Mouse (Mus musculus) embryonic facial prominence, embryonic 13.5 days (tissue): ENCODE measurements around the gene Magi2. TPM values are rescaled to one million over a fixed set of nuclear protein-coding genes. Genes with fewer than 3 reads are reported as not detected.

Experiments
- ATAC-seq: fragments of 200-750 bp; cut with Nextera tagmentation; 2 replicates; pipeline ENCODE4 v1.8.0; 2017; ENCODE audit warnings: low read depth; ENCODE audit not compliant: insufficient number of reproducible peaks, insufficient read depth, low FRiP score, low TSS enrichment
- H3K27ac ChIP-seq: fragments of 300-500 bp; sonication (generic); 2 replicates; pipeline ENCODE4 v1.5.1; 2015; ENCODE audit warnings: moderate library complexity, mild to moderate bottlenecking, inconsistent platforms
- H3K27me3 ChIP-seq: fragments of 300-500 bp; sonication (generic); 2 replicates; pipeline ENCODE4 v1.6.1; 2015; ENCODE audit warnings: mild to moderate bottlenecking, inconsistent platforms
- H3K36me3 ChIP-seq: fragments of 300-500 bp; sonication (generic); 2 replicates; pipeline ENCODE4 v1.6.1; 2015; ENCODE audit warnings: mild to moderate bottlenecking, inconsistent platforms
- H3K4me1 ChIP-seq: fragments of 300-500 bp; sonication (generic); 2 replicates; pipeline ENCODE4 v1.6.1; 2015; ENCODE audit warnings: inconsistent platforms
- H3K4me2 ChIP-seq: fragments of 300-500 bp; sonication (generic); 2 replicates; pipeline ENCODE4 v1.6.1; 2015; ENCODE audit warnings: moderate library complexity, mild to moderate bottlenecking, inconsistent platforms
- H3K4me3 ChIP-seq: fragments of 300-500 bp; sonication (generic); 2 replicates; pipeline ENCODE4 v1.5.1; 2015; ENCODE audit warnings: mild to moderate bottlenecking, inconsistent platforms
- H3K9ac ChIP-seq: fragments of 300-500 bp; sonication (generic); 2 replicates; pipeline ENCODE4 v1.6.1; 2015; ENCODE audit warnings: mild to moderate bottlenecking, inconsistent platforms
- H3K9me3 ChIP-seq: fragments of 300-500 bp; sonication (generic); 2 replicates; pipeline ENCODE4 v1.6.1; 2016; ENCODE audit warnings: inconsistent platforms
- WGBS: fragments of 180-500 bp; shearing (Covaris S2); methylation state at CpG from one replicate; pipeline ENCODE4 v1.1.7; 2015; ENCODE audit warnings: mixed read lengths; 5-methylcytosine and 5-hydroxymethylcytosine counted together
- polyA plus RNA-seq: library from polyadenylated mRNA; unstranded; fragments of >200 nt; fragmentation: Nextera tagmentation; extraction: Ambion mirVana; gene quantifications from 2 replicates; pipeline ENCODE4 v1.2.1, GENCODE M21; 2015

The Magi2 gene
- 9.7 and 10.8 TPM in 2 replicates for polyA plus RNA-seq

- H3K27me3 ChIP-seq, result peaks cover 12% of the 10 kb centered on the region
- peaks cover 22% of the 10 kb centered on the region for H3K4me1 ChIP-seq
- no peaks in the 10 kb centered on the region for H3K9me3 ChIP-seq
- peak; percentile 44 for ATAC-seq
- H3K4me3 ChIP-seq, result peak within 1 kb of the TSS; percentile 74
- peak within 1 kb of the TSS; percentile 97 for H3K4me2 ChIP-seq
- peak within 1 kb of the TSS; percentile 91 for H3K27ac ChIP-seq
- WGBS, result 1% methylated on average over 24 of the region's 26 CpGs
- H3K36me3 ChIP-seq, result no peaks in the 10 kb centered on the region
- H3K9ac ChIP-seq, result peak within 1 kb of the TSS; percentile 85
These were observed at the start of gene Magi2 for GRCm38 (mm10) chr5:19226866-19227243. Gene Magi2 (plus strand): TSS chr5:19227036.

GRCm38 (mm10) chr5:19178594-19178993, 48.2 kb upstream of the Magi2 start:
- Histone ChIP-seq H3K4me3 (no peak overlapping the region), H3K9me3 (no peaks in the 10 kb centered on the region), H3K4me2 (no peak overlapping the region), H3K4me1 (no peaks in the 10 kb centered on the region), H3K9ac (no peak overlapping the region), H3K27ac (no peak overlapping the region), H3K27me3 (no peaks in the 10 kb centered on the region), H3K36me3 (no peaks in the 10 kb centered on the region)
- WGBS, result 51% methylated on average over 6 of the region's 6 CpGs
- no peak for ATAC-seq

DNA sequence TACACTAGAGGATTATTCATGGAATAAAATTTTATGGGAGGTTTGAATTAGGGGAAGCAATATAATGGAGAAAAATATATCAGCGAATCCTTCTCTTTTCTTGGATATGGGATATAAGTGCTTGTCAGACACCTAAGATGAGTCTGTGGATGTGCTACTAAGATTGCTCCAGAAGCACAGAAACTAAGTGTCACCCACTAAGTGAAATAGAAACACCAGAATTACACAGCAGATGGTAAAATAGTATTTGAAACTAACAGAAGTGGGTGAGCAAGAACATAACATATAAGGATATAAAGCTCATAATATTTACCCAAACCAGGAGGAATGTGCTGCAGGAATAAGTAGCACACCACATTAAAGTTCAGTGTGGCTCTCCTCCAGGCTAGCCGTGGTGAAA, 40.7 kb upstream of the Magi2 start:
- H3K27me3 ChIP-seq, result no peaks in the 10 kb centered on the region
- H3K4me2 ChIP-seq, result no peak overlapping the region
- H3K4me3 ChIP-seq, result no peak overlapping the region
- ATAC-seq, result no peak
- H3K4me1 ChIP-seq, result no peaks in the 10 kb centered on the region
- H3K9me3 ChIP-seq, result no peaks in the 10 kb centered on the region
- H3K27ac ChIP-seq, result no peak overlapping the region
- no peaks in the 10 kb centered on the region for H3K36me3 ChIP-seq
- 89% methylated on average over 2 of the region's 2 CpGs for WGBS
- H3K9ac ChIP-seq, result no peak overlapping the region

GRCm38 (mm10) chr5:19211665-19212064, 15.2 kb upstream of the Magi2 start:
- H3K27ac ChIP-seq, result no peak overlapping the region
- no peak overlapping the region for H3K9ac ChIP-seq
- H3K36me3 ChIP-seq, result no peaks in the 10 kb centered on the region
- no peak for ATAC-seq
- H3K4me2 ChIP-seq, result no peak overlapping the region
- no peaks in the 10 kb centered on the region for H3K4me1 ChIP-seq
- H3K9me3 ChIP-seq, result no peaks in the 10 kb centered on the region
- H3K27me3 ChIP-seq, result no peaks in the 10 kb centered on the region
- 77% methylated on average over 3 of the region's 3 CpGs for WGBS
- H3K4me3 ChIP-seq, result no peak overlapping the region

DNA sequence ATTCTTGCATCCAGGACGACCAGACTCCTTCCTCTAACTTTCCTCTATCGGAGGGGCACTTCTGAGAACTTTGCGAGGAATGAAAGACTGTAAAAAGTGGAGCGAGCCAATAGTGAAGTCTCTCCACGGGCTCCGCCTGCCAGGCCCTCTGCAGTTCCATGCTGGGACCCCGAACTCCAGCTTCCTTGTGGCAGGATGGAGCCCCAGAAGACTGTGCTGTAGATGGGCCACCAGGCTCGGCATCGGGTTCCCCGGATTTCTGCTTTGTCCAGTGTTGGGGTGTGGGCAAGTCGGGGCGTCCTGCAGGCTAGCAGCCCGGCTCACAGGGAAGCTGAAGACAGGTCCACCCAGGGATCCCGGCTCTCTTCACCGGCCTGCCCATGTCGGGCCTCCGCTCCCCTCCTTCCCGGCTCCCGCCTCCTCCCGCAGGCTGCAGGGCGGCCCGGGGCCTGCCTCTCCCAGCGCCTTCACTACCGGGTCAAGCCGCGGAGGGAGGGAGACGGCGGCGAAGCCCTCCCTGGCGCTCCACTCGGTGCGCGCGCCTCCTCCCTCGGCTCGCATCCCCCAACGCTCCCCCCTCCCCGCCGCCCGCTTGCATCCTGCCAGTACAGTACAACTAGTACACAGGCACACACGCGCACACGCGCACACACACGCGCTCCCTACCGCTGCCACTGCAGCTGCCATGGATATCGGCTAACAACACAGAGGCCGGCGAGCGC, 531 bp upstream of the Magi2 start:
- Histone ChIP-seq H3K36me3 (no peaks in the 10 kb centered on the region), H3K9ac (peak overlapping the region; percentile 85), H3K4me3 (peak overlapping the region; percentile 74), H3K4me2 (peak overlapping the region; percentile 97), H3K4me1 (peaks cover 22% of the 10 kb centered on the region), H3K27me3 (peaks cover 12% of the 10 kb centered on the region), H3K27ac (peak overlapping the region; percentile 91), H3K9me3 (no peaks in the 10 kb centered on the region)
- WGBS, result under 1% methylated on average over 41 of the region's 51 CpGs
- peak; percentile 96 for ATAC-seq

DNA sequence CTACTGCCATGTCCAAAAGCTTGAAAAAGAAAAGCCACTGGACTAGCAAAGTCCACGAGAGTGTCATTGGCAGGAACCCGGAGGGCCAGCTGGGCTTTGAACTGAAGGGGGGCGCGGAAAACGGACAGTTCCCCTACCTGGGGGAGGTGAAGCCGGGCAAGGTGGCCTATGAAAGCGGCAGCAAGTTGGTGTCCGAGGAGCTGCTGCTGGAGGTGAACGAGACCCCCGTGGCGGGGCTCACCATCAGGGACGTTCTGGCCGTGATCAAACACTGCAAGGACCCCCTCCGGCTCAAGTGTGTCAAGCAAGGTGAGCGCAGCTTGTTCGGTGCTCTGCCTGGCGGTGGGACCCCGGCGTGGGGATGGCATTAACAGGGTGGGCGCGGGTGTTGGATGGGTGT, 445 bp downstream of the Magi2 start:
- H3K4me3 ChIP-seq, result peak overlapping the region; percentile 74
- H3K36me3 ChIP-seq, result no peaks in the 10 kb centered on the region
- H3K9me3 ChIP-seq, result no peaks in the 10 kb centered on the region
- 0% methylated on average over 21 of the region's 21 CpGs for WGBS
- H3K4me1 ChIP-seq, result peaks cover 22% of the 10 kb centered on the region
- H3K27ac ChIP-seq, result peak overlapping the region; percentile 91; the same call in 1 of the 2 replicates
- H3K27me3 ChIP-seq, result peaks cover 12% of the 10 kb centered on the region
- peak overlapping the region; percentile 97 for H3K4me2 ChIP-seq
- H3K9ac ChIP-seq, result peak overlapping the region; percentile 85
- no peak; the same call in 1 of the 2 replicates for ATAC-seq

- peak overlapping the region; percentile 97 for H3K4me2 ChIP-seq
- peaks cover 22% of the 10 kb centered on the region for H3K4me1 ChIP-seq
- peak overlapping the region; percentile 74 for H3K4me3 ChIP-seq
- peaks cover 12% of the 10 kb centered on the region for H3K27me3 ChIP-seq
- no peaks in the 10 kb centered on the region for H3K36me3 ChIP-seq
- no peaks in the 10 kb centered on the region for H3K9me3 ChIP-seq
- no peak overlapping the region for H3K27ac ChIP-seq
- WGBS, result under 1% methylated on average over 14 of the region's 14 CpGs
- ATAC-seq, result no peak
- H3K9ac ChIP-seq, result peak overlapping the region; percentile 85
These were observed 1.0 kb downstream of the Magi2 start for GRCm38 (mm10) chr5:19227791-19228331.

- Histone ChIP-seq H3K9me3 (no peaks in the 10 kb centered on the region), H3K4me2 (no peak overlapping the region), H3K4me1 (no peaks in the 10 kb centered on the region), H3K9ac (no peak overlapping the region), H3K27me3 (no peaks in the 10 kb centered on the region), H3K4me3 (no peak overlapping the region), H3K27ac (no peak overlapping the region), H3K36me3 (no peaks in the 10 kb centered on the region)
- ATAC-seq, result no peak
These were observed 15.0 kb downstream of the Magi2 start for GRCm38 (mm10) chr5:19241797-19242196.

DNA sequence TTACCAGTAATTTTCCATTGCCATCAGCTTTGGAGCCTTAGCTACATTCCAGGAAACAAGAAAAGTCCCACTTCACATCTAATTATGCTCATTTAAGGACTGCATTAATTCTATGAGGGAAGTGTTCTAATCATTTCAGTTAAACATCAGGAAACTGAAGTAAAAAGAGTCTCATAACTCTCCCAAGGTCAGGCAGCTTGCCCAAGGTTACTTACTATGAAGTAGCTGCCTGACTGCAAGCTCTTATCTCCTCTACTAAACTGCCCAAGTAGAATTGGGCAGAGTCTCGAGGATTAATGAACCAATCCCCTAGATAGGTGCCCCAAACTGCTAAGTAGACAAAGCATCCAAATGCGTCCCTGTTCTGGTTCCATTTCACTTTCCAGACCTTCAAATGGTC, 19.6 kb downstream of the Magi2 start:
- Histone ChIP-seq H3K9me3 (no peaks in the 10 kb centered on the region), H3K4me2 (no peak overlapping the region), H3K4me1 (0 out of 2 replicates have a peak, but pooled peaks cover 5% of the 10 kb centered on the region), H3K27ac (no peak overlapping the region), H3K4me3 (no peak overlapping the region), H3K9ac (no peak overlapping the region), H3K36me3 (no peaks in the 10 kb centered on the region), H3K27me3 (no peaks in the 10 kb centered on the region)
- no peak for ATAC-seq
- 42% methylated on average over 2 of the region's 2 CpGs for WGBS

DNA sequence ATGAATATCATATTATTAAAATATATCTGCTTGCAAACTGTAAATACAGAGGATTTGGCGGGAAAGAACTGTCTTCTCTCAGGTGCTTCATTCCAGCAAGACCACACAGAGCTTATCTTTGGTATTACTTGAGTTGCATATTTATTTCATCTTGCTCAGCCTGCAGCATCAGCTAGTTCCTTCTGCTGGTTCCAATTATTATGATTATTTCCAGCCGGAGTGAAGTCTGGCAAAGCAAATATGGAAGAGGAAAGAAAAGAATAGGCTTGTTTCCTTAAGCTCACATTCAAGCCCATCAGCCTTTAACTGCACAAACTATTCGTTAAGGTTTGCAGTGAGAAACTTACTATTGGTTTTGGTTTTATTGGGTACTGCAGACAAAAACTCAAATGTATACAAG, 20.4 kb downstream of the Magi2 start:
- Histone ChIP-seq H3K27me3 (no peaks in the 10 kb centered on the region), H3K9me3 (no peaks in the 10 kb centered on the region), H3K4me3 (no peak overlapping the region), H3K9ac (no peak overlapping the region), H3K4me1 (0 out of 2 replicates have a peak, but pooled peaks cover 5% of the 10 kb centered on the region), H3K36me3 (no peaks in the 10 kb centered on the region), H3K27ac (no peak overlapping the region), H3K4me2 (no peak overlapping the region)
- no peak for ATAC-seq
- WGBS, result 19% methylated on average over 3 of the region's 3 CpGs

DNA sequence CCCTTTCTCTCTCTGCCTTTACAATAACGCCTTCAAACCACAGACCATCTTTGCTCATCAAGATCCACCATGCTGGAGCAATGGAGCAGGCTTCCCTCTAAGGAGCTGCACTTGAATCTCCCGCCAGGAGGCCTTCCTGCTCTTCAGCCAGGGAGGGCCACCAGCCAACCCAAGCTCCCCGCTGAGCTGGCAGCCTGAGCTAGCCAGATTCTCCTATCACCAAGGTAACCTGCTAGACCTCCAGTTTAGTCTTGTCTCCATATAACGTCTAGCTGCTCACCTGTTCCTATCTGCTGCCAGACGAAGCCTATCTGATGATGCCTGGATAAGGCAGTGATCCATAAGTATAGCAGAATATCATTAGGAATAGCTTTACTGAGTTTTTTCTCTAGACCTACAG, 36.0 kb downstream of the Magi2 start:
- 61% methylated on average over 5 of the region's 5 CpGs for WGBS

GRCm38 (mm10) chr5:19264627-19265026, 37.8 kb downstream of the Magi2 start:
- Histone ChIP-seq H3K27me3 (no peaks in the 10 kb centered on the region), H3K9me3 (no peaks in the 10 kb centered on the region), H3K36me3 (no peaks in the 10 kb centered on the region), H3K9ac (no peak overlapping the region), H3K4me3 (no peak overlapping the region), H3K4me1 (no peaks in the 10 kb centered on the region), H3K27ac (no peak overlapping the region), H3K4me2 (no peak overlapping the region)
- no peak for ATAC-seq
- 68% methylated on average over 2 of the region's 2 CpGs for WGBS

More for the DNA sequence above, 36.0 kb downstream of the Magi2 start:
- Histone ChIP-seq H3K4me1 (no peaks in the 10 kb centered on the region), H3K9me3 (no peaks in the 10 kb centered on the region), H3K36me3 (no peaks in the 10 kb centered on the region), H3K9ac (no peak overlapping the region), H3K4me2 (no peak overlapping the region), H3K27ac (no peak overlapping the region), H3K4me3 (no peak overlapping the region), H3K27me3 (no peaks in the 10 kb centered on the region)
- ATAC-seq, result no peak
